Mouse (Mus musculus): ENCODE measurements at regions not wholly inside any gene's neighbourhood (a gene's known extent, or its start where the extent isn't known, plus 50 kb on each side); places are given as distances from the start of the nearest gene placed in this dataset.

DNA sequence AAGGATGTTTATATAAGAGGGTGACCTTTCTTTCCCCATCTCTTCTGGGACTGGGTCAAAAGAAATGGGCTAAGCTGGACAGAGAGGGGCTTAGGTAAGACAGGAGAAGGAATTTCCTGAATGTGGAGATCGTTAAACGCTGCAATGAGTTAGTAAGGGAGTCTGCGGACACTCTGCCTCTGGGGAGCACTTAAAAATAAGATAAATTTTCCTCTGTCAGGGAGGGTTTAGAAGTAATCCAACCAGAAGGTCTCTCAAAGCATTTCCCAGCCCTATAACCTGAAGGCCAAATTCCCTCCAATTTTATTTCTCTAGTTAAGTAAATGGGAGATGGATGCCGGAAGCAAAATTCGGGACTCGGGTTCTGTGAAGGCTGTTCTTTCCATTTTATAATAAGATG, 367.3 kb upstream of the Nfe2l3 start:
- TF ChIP-seq CTCF (IDR thresholded peaks at IDR 0.05; ENCODE audit: insufficient read depth, low read depth, low read length): no peak
- no peak for TF ChIP-seq POLR2A (IDR thresholded peaks at IDR 0.05; ENCODE audit: insufficient read depth, low read depth, low read length)
